Mouse (Mus musculus) embryonic facial prominence, embryonic 11.5 days (tissue): ENCODE results near the gene Gigyf2. TPM values are rescaled to one million over a fixed set of nuclear protein-coding genes. Genes with fewer than 3 reads are reported as not detected.

Source experiments
- ATAC-seq: fragments of 200-750 bp; cut with Nextera tagmentation; replicated peaks from 2 replicates; pipeline ENCODE4 v1.8.0; 2017; ENCODE audit warnings: low read depth; ENCODE audit not compliant: insufficient number of reproducible peaks, low FRiP score, low TSS enrichment
- DNase-seq: peaks from one replicate; pipeline ENCODE4 v3.0.0-alpha.2; 2015; ENCODE audit warnings: low spot score
- H3K27ac ChIP-seq: fragments of 300-500 bp; sonication (generic); replicated peaks from 2 replicates; pipeline ENCODE4 v1.5.1; 2014; ENCODE audit warnings: mild to moderate bottlenecking, low read depth, low read length, control low read depth
- H3K27me3 ChIP-seq: fragments of 300-500 bp; sonication (generic); 2 replicates; pipeline ENCODE4 v1.6.1; 2014; ENCODE audit warnings: mild to moderate bottlenecking, low read length, moderate library complexity, mixed read lengths; ENCODE audit not compliant: control insufficient read depth, insufficient read depth
- H3K36me3 ChIP-seq: fragments of 300-500 bp; sonication (generic); replicated peaks from 2 replicates; pipeline ENCODE4 v1.6.1; 2014; ENCODE audit warnings: low read depth, mild to moderate bottlenecking, low read length, moderate library complexity, mixed read lengths; ENCODE audit not compliant: control insufficient read depth, insufficient read depth
- H3K4me1 ChIP-seq: fragments of 300-500 bp; sonication (generic); 2 replicates; pipeline ENCODE4 v1.6.1; 2014; ENCODE audit warnings: low read length, mixed read lengths; ENCODE audit not compliant: control insufficient read depth, insufficient read depth
- H3K4me2 ChIP-seq: fragments of 300-500 bp; sonication (generic); 2 replicates; pipeline ENCODE4 v1.6.1; 2014; ENCODE audit warnings: low read depth, mild to moderate bottlenecking, control low read depth, low read length, moderate library complexity
- H3K4me3 ChIP-seq: fragments of 300-500 bp; sonication (generic); 2 replicates; pipeline ENCODE4 v1.5.1; 2014; ENCODE audit warnings: low read depth, low read length, control low read depth
- H3K9ac ChIP-seq: fragments of 300-500 bp; sonication (generic); replicated peaks from 2 replicates; pipeline ENCODE4 v1.6.1; 2014; ENCODE audit warnings: mild to moderate bottlenecking, control low read depth, low read length
- H3K9me3 ChIP-seq: fragments of 300-500 bp; sonication (generic); replicated peaks from 2 replicates; pipeline ENCODE4 v1.6.1; 2016; ENCODE audit warnings: mild to moderate bottlenecking, low read length, inconsistent platforms, mixed read lengths; ENCODE audit not compliant: control insufficient read depth
- WGBS: fragments of 180-500 bp; shearing (Covaris S2); extraction: QIAGEN DNeasy Blood & Tissue Kit; methylation state at CpG from one replicate; pipeline ENCODE4 v1.1.7; 2014; 5-methylcytosine and 5-hydroxymethylcytosine counted together
- polyA plus RNA-seq: library from polyadenylated mRNA; unstranded; fragments of >200 nt; fragmentation: Nextera tagmentation; extraction: Ambion mirVana; gene quantifications from 2 replicates; pipeline ENCODE4 v1.2.1, GENCODE M21; 2014

The Gigyf2 gene
- polyA plus RNA-seq, 1 experiment from 2014 or later, result 49.1 TPM

- no peak for DNase-seq
Observed at GRCm38 (mm10) chr1:87322778-87323177, 4.0 kb upstream of the Gigyf2 start.

GRCm38 (mm10) chr1:87324649-87325048 lies 2.1 kb upstream of the Gigyf2 start:
- Histone ChIP-seq H3K4me3 (no peak overlapping the region), H3K4me1 (no peaks in the 10 kb centered on the region), H3K27ac (no peak overlapping the region), H3K27me3 (no peaks in the 10 kb centered on the region), H3K9me3 (peaks cover 2% of the 10 kb centered on the region), H3K36me3 (no peaks in the 10 kb centered on the region), H3K4me2 (no peak overlapping the region), H3K9ac (no peak overlapping the region)
- ATAC-seq (no peak), DNase-seq (no peak)

More at GRCm38 (mm10) chr1:87322778-87323177, 4.0 kb upstream of the Gigyf2 start:
- H3K4me1 ChIP-seq, result no peaks in the 10 kb centered on the region
- no peaks in the 10 kb centered on the region for H3K36me3 ChIP-seq
- peaks cover 4% of the 10 kb centered on the region for H3K9me3 ChIP-seq
- H3K9ac ChIP-seq, result no peak overlapping the region
- H3K4me3 ChIP-seq, result no peak overlapping the region
- H3K27me3 ChIP-seq, result no peaks in the 10 kb centered on the region
- no peak overlapping the region for H3K4me2 ChIP-seq
- ATAC-seq, result no peak
- H3K27ac ChIP-seq, result no peak overlapping the region
- WGBS, result 91% methylated on average over 3 of the region's 3 CpGs

- Histone ChIP-seq H3K9me3 (no peaks in the 10 kb centered on the region), H3K4me3 (peak overlapping the region; percentile 98), H3K4me2 (peak overlapping the region; percentile 79), H3K9ac (peak overlapping the region; percentile 94), H3K4me1 (no peaks in the 10 kb centered on the region), H3K27me3 (no peaks in the 10 kb centered on the region), H3K27ac (peak overlapping the region; percentile 92), H3K36me3 (no peaks in the 10 kb centered on the region)
- under 1% methylated on average over 34 of the region's 53 CpGs for WGBS
- ATAC-seq, result peak; percentile 66
- DNase-seq, result peak; percentile 44
Observed at GRCm38 (mm10) chr1:87327165-87327861, 515 bp downstream of the Gigyf2 start.

- Histone ChIP-seq H3K27me3 (no peaks in the 10 kb centered on the region), H3K9ac (no peak overlapping the region), H3K36me3 (no peaks in the 10 kb centered on the region), H3K4me3 (no peak overlapping the region), H3K4me1 (no peaks in the 10 kb centered on the region), H3K9me3 (no peaks in the 10 kb centered on the region), H3K4me2 (no peak overlapping the region), H3K27ac (no peak overlapping the region)
- WGBS, result 93% methylated on average over 4 of the region's 4 CpGs
- ATAC-seq (no peak), DNase-seq (no peak)
Observed at GRCm38 (mm10) chr1:87331774-87332173, 5.0 kb downstream of the Gigyf2 start.

- Histone ChIP-seq H3K9me3 (no peaks in the 10 kb centered on the region), H3K27me3 (no peaks in the 10 kb centered on the region), H3K9ac (no peak overlapping the region), H3K36me3 (no peaks in the 10 kb centered on the region), H3K4me3 (no peak overlapping the region), H3K4me2 (no peak overlapping the region), H3K27ac (no peak overlapping the region), H3K4me1 (no peaks in the 10 kb centered on the region)
- WGBS, result 84% methylated on average over 2 of the region's 2 CpGs
- DNase-seq (no peak), ATAC-seq (no peak)
Observed at GRCm38 (mm10) chr1:87350576-87350975, 23.8 kb downstream of the Gigyf2 start.

- whole genome bisulfite sequencing, result 71% methylated on average over 1 of the region's 1 CpGs
Observed at GRCm38 (mm10) chr1:87360276-87360675, 33.5 kb downstream of the Gigyf2 start.

GRCm38 (mm10) chr1:87378024-87378560 lies 51.3 kb downstream of the Gigyf2 start:
- H3K36me3 ChIP-seq, result no peaks in the 10 kb centered on the region; the same call in 1 of the 2 replicates

More at GRCm38 (mm10) chr1:87360276-87360675, 33.5 kb downstream of the Gigyf2 start:
- no peaks in the 10 kb centered on the region; the same call in 1 of the 2 replicates for H3K36me3 ChIP-seq
- H3K27me3 ChIP-seq, result no peaks in the 10 kb centered on the region
- no peak overlapping the region for H3K4me3 ChIP-seq
- no peaks in the 10 kb centered on the region for H3K4me1 ChIP-seq
- no peak overlapping the region for H3K27ac ChIP-seq
- no peak overlapping the region for H3K4me2 ChIP-seq
- no peak overlapping the region for H3K9ac ChIP-seq
- H3K9me3 ChIP-seq, result no peaks in the 10 kb centered on the region
- DNase-seq (no peak), ATAC-seq (no peak)

GRCm38 (mm10) chr1:87379919-87380318 lies 53.1 kb downstream of the Gigyf2 start:
- no peak overlapping the region for H3K9ac ChIP-seq
- no peak overlapping the region for H3K4me3 ChIP-seq
- no peak overlapping the region for H3K27ac ChIP-seq
- 89% methylated on average over 1 of the region's 1 CpGs for WGBS
- no peaks in the 10 kb centered on the region for H3K9me3 ChIP-seq
- ATAC-seq (no peak), DNase-seq (peak; percentile 10)
- H3K27me3 ChIP-seq, result no peaks in the 10 kb centered on the region
- H3K4me2 ChIP-seq, result no peak overlapping the region
- H3K4me1 ChIP-seq, result no peaks in the 10 kb centered on the region
- H3K36me3 ChIP-seq, result no peaks in the 10 kb centered on the region; the same call in 1 of the 2 replicates

More at GRCm38 (mm10) chr1:87378024-87378560, 51.3 kb downstream of the Gigyf2 start:
- peak; percentile 9 for DNase-seq
- Histone ChIP-seq H3K9me3 (no peaks in the 10 kb centered on the region), H3K27me3 (no peaks in the 10 kb centered on the region), H3K27ac (no peak overlapping the region), H3K4me2 (no peak overlapping the region), H3K4me3 (no peak overlapping the region), H3K4me1 (no peaks in the 10 kb centered on the region), H3K9ac (no peak overlapping the region)
- no peak for ATAC-seq
- WGBS, result 76% methylated on average over 3 of the region's 3 CpGs
